In the genomic region with DNA sequence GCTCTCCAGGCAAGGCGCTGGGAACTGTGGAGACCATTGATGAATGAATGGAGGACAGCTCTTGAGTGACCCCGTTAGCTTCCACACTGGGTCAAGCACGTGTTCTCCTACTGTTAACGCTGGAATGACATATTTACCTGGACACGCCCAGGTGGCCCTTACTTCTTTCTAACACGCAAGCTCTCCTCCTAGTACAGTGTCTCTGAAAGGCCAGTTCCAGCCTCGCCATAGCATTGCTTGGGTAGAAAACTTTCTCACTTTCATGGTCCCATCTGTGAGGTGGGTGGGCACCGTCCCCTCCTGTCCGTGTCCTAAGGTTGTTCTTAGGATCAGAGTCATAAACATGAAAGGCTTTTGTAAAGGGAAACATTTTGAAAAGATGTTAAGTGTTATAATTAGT, we compare ENCODE assay signal across 7 mouse cellular contexts. TPM values are rescaled to one million over a fixed set of nuclear protein-coding genes. Genes with fewer than 3 reads are reported as not detected.
DNase-seq lines count a peak whose midpoint lies in the region; ATAC-seq and TF ChIP-seq lines count a peak whose summit lies in the region.

No protein-coding gene starts in this region.

- H3K9me3 ChIP-seq in kidney, postnatal 0 days (replicated peaks; ENCODE audit: low read length) = no peaks in the 10 kb centered on the region
- H3K9me3 ChIP-seq in forebrain, embryonic 10.5 days = no peaks in the 10 kb centered on the region
- H3K9me3 ChIP-seq in hindbrain, embryonic 15.5 days = no peaks in the 10 kb centered on the region
- no peaks in the 10 kb centered on the region for H3K9me3 ChIP-seq in midbrain, postnatal 0 days (ENCODE audit: low read length)

- no peak for TF ChIP-seq CTCF in kidney, postnatal 0 days (IDR thresholded peaks at IDR 0.05; ENCODE audit: low read depth)
- no peak for TF ChIP-seq CTCF in midbrain, postnatal 0 days (IDR thresholded peaks at IDR 0.05)
- no peak for TF ChIP-seq CTCF in thymus, adult 2 months (IDR thresholded peaks at IDR 0.05; ENCODE audit: borderline replicate concordance, control insufficient read depth, extremely low read depth, insufficient read depth, low read length, poor library complexity)

- no peak for TF ChIP-seq POLR2A in thymus, adult 2 months (IDR thresholded peaks at IDR 0.05; ENCODE audit: control insufficient read depth, extremely low read depth, insufficient read depth, low read length, poor library complexity)

- no peaks in the 10 kb centered on the region for H3K36me3 ChIP-seq in kidney, postnatal 0 days (ENCODE audit: insufficient read depth, low read length)
- H3K36me3 ChIP-seq in forebrain, embryonic 10.5 days (replicated peaks) = peaks cover 73% of the 10 kb centered on the region
- H3K36me3 ChIP-seq in hindbrain, embryonic 15.5 days = no peaks in the 10 kb centered on the region
- no peaks in the 10 kb centered on the region for H3K36me3 ChIP-seq in midbrain, postnatal 0 days (ENCODE audit: insufficient read depth, low read length)
- H3K36me3 ChIP-seq in thymus, adult 2 months (ENCODE audit: control insufficient read depth, insufficient read depth, low read length) = no peaks in the 10 kb centered on the region

- peak overlapping the region; percentile 83; the same call in 1 of the 2 replicates for H3K4me2 ChIP-seq in kidney, postnatal 0 days (ENCODE audit: low read length)
- peak overlapping the region; percentile 94 for H3K4me2 ChIP-seq in hindbrain, embryonic 15.5 days
- peak overlapping the region; percentile 80 for H3K4me2 ChIP-seq in midbrain, postnatal 0 days (ENCODE audit: low read depth, low read length, poor library complexity, severe bottlenecking)

- no peak for DNase-seq in kidney, postnatal 0 days (ENCODE audit: low spot score)
- no peak for DNase-seq in kidney, adult 11 months
- no peak for DNase-seq in forebrain, embryonic 10.5 days (ENCODE audit: extremely low spot score, low spot score)
- DNase-seq in midbrain, postnatal 0 days (ENCODE audit: low spot score) = no peak
- DNase-seq in layer of hippocampus, postnatal 25 days (ENCODE audit: extremely low spot score in 1 of 2, low spot score in 1 of 2) = no peak
- no peak for DNase-seq in thymus, adult 2 months

- no peaks in the 10 kb centered on the region for H3K27me3 ChIP-seq in kidney, postnatal 0 days (ENCODE audit: insufficient read depth, low read length)
- H3K27me3 ChIP-seq in forebrain, embryonic 10.5 days (ENCODE audit: poor library complexity, severe bottlenecking) = peaks cover 44% of the 10 kb centered on the region
- H3K27me3 ChIP-seq in hindbrain, embryonic 15.5 days = no peaks in the 10 kb centered on the region
- no peaks in the 10 kb centered on the region for H3K27me3 ChIP-seq in midbrain, postnatal 0 days (ENCODE audit: insufficient read depth, low read length)
- no peaks in the 10 kb centered on the region; the same call in 1 of the 2 replicates for H3K27me3 ChIP-seq in thymus, adult 2 months (ENCODE audit: control insufficient read depth, insufficient read depth, low read length)

- peaks cover 26% of the 10 kb centered on the region; the same call in 1 of the 2 replicates for H3K4me1 ChIP-seq in kidney, postnatal 0 days (replicated peaks; ENCODE audit: insufficient read depth, low read length)
- H3K4me1 ChIP-seq in forebrain, embryonic 10.5 days = peaks cover 92% of the 10 kb centered on the region
- peaks cover 88% of the 10 kb centered on the region for H3K4me1 ChIP-seq in hindbrain, embryonic 15.5 days (replicated peaks)
- H3K4me1 ChIP-seq in midbrain, postnatal 0 days (ENCODE audit: insufficient read depth, low read length) = peaks cover 39% of the 10 kb centered on the region
- H3K4me1 ChIP-seq in thymus, adult 2 months (replicated peaks; ENCODE audit: control insufficient read depth, insufficient read depth, low read length) = peaks cover 36% of the 10 kb centered on the region

- 64% methylated on average over 9 of the region's 9 CpGs for WGBS in kidney, postnatal 0 days
- 76% methylated on average over 9 of the region's 9 CpGs for WGBS in forebrain, embryonic 10.5 days
- 51% methylated on average over 9 of the region's 9 CpGs for WGBS in hindbrain, embryonic 15.5 days
- WGBS in midbrain, postnatal 0 days = 41% methylated on average over 9 of the region's 9 CpGs
- 95% methylated on average over 9 of the region's 9 CpGs for WGBS in thymus, adult 2 months

- no peak for ATAC-seq in kidney, postnatal 0 days (replicated peaks; ENCODE audit: low FRiP score, low read depth)
- ATAC-seq in hindbrain, embryonic 15.5 days (ENCODE audit: low FRiP score, low read depth) = no peak
- no peak for ATAC-seq in midbrain, postnatal 0 days (ENCODE audit: low FRiP score)

- no peak overlapping the region for H3K9ac ChIP-seq in kidney, postnatal 0 days (ENCODE audit: low read depth, low read length)
- no peak overlapping the region for H3K9ac ChIP-seq in hindbrain, embryonic 15.5 days
- H3K9ac ChIP-seq in midbrain, postnatal 0 days (replicated peaks; ENCODE audit: low read length, poor library complexity, severe bottlenecking) = no peak overlapping the region

- no peak overlapping the region for H3K27ac ChIP-seq in kidney, postnatal 0 days
- H3K27ac ChIP-seq in forebrain, embryonic 10.5 days = peak overlapping the region; percentile 100; the same call in 1 of the 2 replicates
- no peak overlapping the region for H3K27ac ChIP-seq in hindbrain, embryonic 15.5 days (replicated peaks)
- H3K27ac ChIP-seq in midbrain, postnatal 0 days (ENCODE audit: low read depth, low read length) = no peak overlapping the region
- H3K27ac ChIP-seq in thymus, adult 2 months (ENCODE audit: control insufficient read depth, insufficient read depth, low read length) = no peak overlapping the region

- no peak overlapping the region for H3K4me3 ChIP-seq in kidney, postnatal 0 days (replicated peaks; ENCODE audit: low read depth, low read length)
- H3K4me3 ChIP-seq in forebrain, embryonic 10.5 days = peak overlapping the region; percentile 89
- peak overlapping the region; percentile 71 for H3K4me3 ChIP-seq in hindbrain, embryonic 15.5 days
- peak overlapping the region; percentile 95 for H3K4me3 ChIP-seq in midbrain, postnatal 0 days (ENCODE audit: low read depth, low read length)
- no peak overlapping the region for H3K4me3 ChIP-seq in thymus, adult 2 months (ENCODE audit: control insufficient read depth, insufficient read depth, low read length)

RNA-seq across cellular contexts. Expression of a gene that starts 5.7 kb away (rescaled TPM):
- 5.3 and 5.8 TPM in 2 replicates for polyA plus RNA-seq in kidney, postnatal 0 days (2015; fragmentation: Nextera tagmentation; extraction: Ambion mirVana)
- 12.8 and 14.3 TPM in 2 replicates for polyA plus RNA-seq in forebrain, embryonic 10.5 days (2016; fragmentation: Nextera tagmentation; extraction: Ambion mirVana)
- polyA plus RNA-seq in hindbrain, embryonic 15.5 days (2015; fragmentation: Nextera tagmentation; extraction: Ambion mirVana) = 8.9 and 9.2 TPM in 2 replicates
- 38.0 and 55.2 TPM in 2 replicates for total RNA-seq in midbrain, postnatal 0 days (2014; rRNA removed)
- 7.5 and 9.7 TPM in 2 replicates for polyA plus RNA-seq in midbrain, postnatal 0 days (2015; fragmentation: Nextera tagmentation; extraction: Ambion mirVana)
- 10 to 100 TPM; 24.6 to 29.6 TPM for total RNA-seq in layer of hippocampus, postnatal 25 days (2021)
- polyA plus RNA-seq in thymus, adult 2 months (2012; rRNA removed) = 16.5 and 17.0 TPM in 2 replicates

Comparison
In these comparisons a context has a peak if more than half of its experiments do, and no peak if none do; other contexts are left out.
1. H3K4me3 ChIP-seq: peak in forebrain, embryonic 10.5 days (single experiment), hindbrain, embryonic 15.5 days (single experiment) and midbrain, postnatal 0 days (single experiment); none in kidney, postnatal 0 days (single experiment) and thymus, adult 2 months (single experiment).
2. Peak in every context shown above with its lines, with median percentiles within 50 percentile points of each other: H3K4me2 ChIP-seq.